Comparison of ENCODE assay signal across 22 mouse cellular contexts in the genomic region with DNA sequence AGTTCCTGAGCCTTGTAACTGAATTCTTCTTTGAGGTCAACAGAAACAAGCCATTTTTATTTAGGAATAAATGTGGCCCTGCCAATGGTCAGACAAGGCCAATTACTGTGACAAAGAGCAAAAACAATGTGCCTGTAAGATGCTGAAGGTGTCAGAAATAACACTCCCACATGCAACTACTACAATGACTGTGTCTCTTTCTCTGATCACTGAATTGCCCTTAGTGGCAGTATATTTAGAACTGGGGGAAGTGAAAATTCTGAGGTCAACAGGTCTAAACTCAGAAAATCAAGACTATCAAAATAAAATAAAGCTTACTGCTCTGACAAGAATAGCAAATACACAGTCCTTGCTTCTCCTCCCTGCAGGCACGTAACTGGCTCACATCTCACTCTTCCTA.
"Had no signal": no experiment of that assay in that cellular context is flagged by ENCODE, and none has a peak within 500 bp of the region (broad histone marks: within the 10 kb centered on the region; RNA-seq: fewer than 3 reads in every experiment).

No protein-coding gene starts in this region.

- H3K9me3 ChIP-seq: heart, embryonic 10.5 days; heart, embryonic 12.5 days; hindbrain, embryonic 10.5 days; hindbrain, embryonic 12.5 days; intestine, embryonic 15.5 days; limb, embryonic 13.5 days; liver, embryonic 13.5 days; liver, embryonic 15.5 days had no signal

- H3K36me3 ChIP-seq: hindbrain, embryonic 10.5 days; hindbrain, embryonic 12.5 days; intestine, embryonic 15.5 days; liver, embryonic 13.5 days; liver, embryonic 15.5 days had no signal

- H3K27me3 ChIP-seq: heart, embryonic 12.5 days; hindbrain, embryonic 12.5 days; intestine, embryonic 15.5 days; limb, embryonic 13.5 days; liver, embryonic 13.5 days; liver, embryonic 15.5 days had no signal

- H3K9ac ChIP-seq: heart, embryonic 12.5 days; hindbrain, embryonic 12.5 days; hindbrain, embryonic 14.5 days; intestine, embryonic 15.5 days; limb, embryonic 13.5 days; liver, embryonic 13.5 days; liver, embryonic 15.5 days had no signal

- DNase-seq: gastrocnemius, adult 2 months; gastrocnemius, postnatal 14 days; gastrocnemius, postnatal 36 days; heart, adult 2 months; heart, postnatal 10 days; heart, postnatal 36 days; kidney, adult 18-20 months; kidney, postnatal 10 days; kidney, postnatal 25 days; kidney, postnatal 4 days; liver; liver, embryonic 13.5 days had no signal

- H3K27ac ChIP-seq: gastrocnemius, adult 2 months; heart, adult 2 months; heart, embryonic 10.5 days; hindbrain, embryonic 10.5 days; hindbrain, embryonic 12.5 days; hindbrain, embryonic 14.5 days; intestine, embryonic 15.5 days; left cerebral cortex, adult 2 months; limb, embryonic 13.5 days; liver, embryonic 13.5 days; liver, embryonic 15.5 days had no signal

- H3K4me3 ChIP-seq: gastrocnemius, adult 2 months; heart, adult 2 months; heart, embryonic 10.5 days; heart, embryonic 12.5 days; hindbrain, embryonic 10.5 days; hindbrain, embryonic 12.5 days; intestine, embryonic 15.5 days; left cerebral cortex, adult 2 months; limb, embryonic 13.5 days; liver, embryonic 13.5 days; liver, embryonic 15.5 days had no signal

- H3K4me1 ChIP-seq: heart, embryonic 10.5 days; hindbrain, embryonic 10.5 days; hindbrain, embryonic 12.5 days; intestine, embryonic 15.5 days; limb, embryonic 13.5 days; liver, embryonic 15.5 days had no signal

- H3K4me2 ChIP-seq: heart, embryonic 12.5 days; hindbrain, embryonic 12.5 days; hindbrain, embryonic 14.5 days; intestine, embryonic 15.5 days; limb, embryonic 13.5 days; liver, embryonic 11.5 days; liver, embryonic 13.5 days; liver, embryonic 15.5 days had no signal
